Mouse (Mus musculus): ENCODE data around the gene Aldh1a2. TPM values are rescaled to one million over a fixed set of nuclear protein-coding genes. Genes with fewer than 3 reads are reported as not detected.

Aldh1a2 gene
- polyA plus RNA-seq, 1 experiment from 2014 or later, result 26.7 TPM

GRCm38 (mm10) chr9:71321871-71322270 lies 106.3 kb downstream of the Aldh1a2 start:
- H3K9ac ChIP-seq (ENCODE audit: low read length), result no peak overlapping the region
- H3K27me3 ChIP-seq (ENCODE audit: control insufficient read depth, insufficient read depth, low read length), result peaks cover 3% of the 10 kb centered on the region; the same call in 1 of the 2 replicates
- no peak for ATAC-seq (replicated peaks; ENCODE audit: extremely low read depth, insufficient read depth, low FRiP score)
- H3K4me1 ChIP-seq (ENCODE audit: control insufficient read depth, insufficient read depth, low read length), result peaks cover 22% of the 10 kb centered on the region
- WGBS, result 48% methylated on average over 5 of the region's 6 CpGs
- no peak overlapping the region for H3K4me2 ChIP-seq (ENCODE audit: low read depth, low read length)
- H3K4me3 ChIP-seq (ENCODE audit: low read length), result no peak overlapping the region
- H3K27ac ChIP-seq (ENCODE audit: low read length), result 0 out of 2 replicates have a peak overlapping the region, but pooled peaks have one; percentile 0
- H3K36me3 ChIP-seq (ENCODE audit: control insufficient read depth, insufficient read depth), result no peaks in the 10 kb centered on the region
- no peaks in the 10 kb centered on the region for H3K9me3 ChIP-seq (replicated peaks; ENCODE audit: control insufficient read depth, low read length)

- H3K27me3 ChIP-seq (ENCODE audit: control insufficient read depth, insufficient read depth, low read length), result peaks cover 3% of the 10 kb centered on the region; the same call in 1 of the 2 replicates
- no peak overlapping the region for H3K27ac ChIP-seq (ENCODE audit: low read length)
- H3K4me3 ChIP-seq (ENCODE audit: low read length), result no peak overlapping the region
- H3K36me3 ChIP-seq (ENCODE audit: control insufficient read depth, insufficient read depth), result no peaks in the 10 kb centered on the region
- no peaks in the 10 kb centered on the region for H3K9me3 ChIP-seq (replicated peaks; ENCODE audit: control insufficient read depth, low read length)
- peaks cover 14% of the 10 kb centered on the region for H3K4me1 ChIP-seq (ENCODE audit: control insufficient read depth, insufficient read depth, low read length)
- ATAC-seq (replicated peaks; ENCODE audit: extremely low read depth, insufficient read depth, low FRiP score), result no peak
- H3K9ac ChIP-seq (ENCODE audit: low read length), result no peak overlapping the region
- WGBS, result 71% methylated on average over 1 of the region's 1 CpGs
- H3K4me2 ChIP-seq (ENCODE audit: low read depth, low read length), result no peak overlapping the region
Observed at GRCm38 (mm10) chr9:71323303-71323952, 107.8 kb downstream of the Aldh1a2 start.

GRCm38 (mm10) chr9:71324060-71324459 lies 108.5 kb downstream of the Aldh1a2 start:
- H3K4me3 ChIP-seq (ENCODE audit: low read length), result no peak overlapping the region
- no peak overlapping the region for H3K9ac ChIP-seq (ENCODE audit: low read length)
- H3K9me3 ChIP-seq (replicated peaks; ENCODE audit: control insufficient read depth, low read length), result no peaks in the 10 kb centered on the region
- H3K27me3 ChIP-seq (ENCODE audit: control insufficient read depth, insufficient read depth, low read length), result peaks cover 3% of the 10 kb centered on the region; the same call in 1 of the 2 replicates
- no peak overlapping the region for H3K27ac ChIP-seq (ENCODE audit: low read length)
- peaks cover 14% of the 10 kb centered on the region for H3K4me1 ChIP-seq (ENCODE audit: control insufficient read depth, insufficient read depth, low read length)
- H3K36me3 ChIP-seq (ENCODE audit: control insufficient read depth, insufficient read depth), result no peaks in the 10 kb centered on the region
- 35% methylated on average over 5 of the region's 5 CpGs for WGBS
- H3K4me2 ChIP-seq (ENCODE audit: low read depth, low read length), result no peak overlapping the region
- no peak; the same call in 1 of the 2 replicates for ATAC-seq (replicated peaks; ENCODE audit: extremely low read depth, insufficient read depth, low FRiP score)

- no peak overlapping the region for H3K4me2 ChIP-seq (ENCODE audit: low read depth, low read length)
- peaks cover 11% of the 10 kb centered on the region for H3K4me1 ChIP-seq (ENCODE audit: control insufficient read depth, insufficient read depth, low read length)
- no peaks in the 10 kb centered on the region for H3K9me3 ChIP-seq (replicated peaks; ENCODE audit: control insufficient read depth, low read length)
- no peaks in the 10 kb centered on the region for H3K36me3 ChIP-seq (ENCODE audit: control insufficient read depth, insufficient read depth)
- no peak overlapping the region for H3K4me3 ChIP-seq (ENCODE audit: low read length)
- no peak overlapping the region for H3K9ac ChIP-seq (ENCODE audit: low read length)
- peaks cover 3% of the 10 kb centered on the region; the same call in 1 of the 2 replicates for H3K27me3 ChIP-seq (ENCODE audit: control insufficient read depth, insufficient read depth, low read length)
- no peak overlapping the region for H3K27ac ChIP-seq (ENCODE audit: low read length)
- 70% methylated on average over 4 of the region's 4 CpGs for WGBS
- no peak for ATAC-seq (replicated peaks; ENCODE audit: extremely low read depth, insufficient read depth, low FRiP score)
Observed at GRCm38 (mm10) chr9:71326261-71326660, 110.7 kb downstream of the Aldh1a2 start.

- H3K36me3 ChIP-seq (ENCODE audit: control insufficient read depth, insufficient read depth), result no peaks in the 10 kb centered on the region
Observed at GRCm38 (mm10) chr9:71331661-71332060, 116.1 kb downstream of the Aldh1a2 start.

GRCm38 (mm10) chr9:71336674-71337073 lies 121.1 kb downstream of the Aldh1a2 start:
- Histone ChIP-seq H3K4me3 (ENCODE audit: low read length) (no peak overlapping the region), H3K4me2 (ENCODE audit: low read depth, low read length) (no peak overlapping the region), H3K27me3 (ENCODE audit: control insufficient read depth, insufficient read depth, low read length) (peaks cover 4% of the 10 kb centered on the region; the same call in 1 of the 2 replicates), H3K27ac (ENCODE audit: low read length) (no peak overlapping the region), H3K36me3 (ENCODE audit: control insufficient read depth, insufficient read depth) (no peaks in the 10 kb centered on the region), H3K9me3 (replicated peaks; ENCODE audit: control insufficient read depth, low read length) (no peaks in the 10 kb centered on the region), H3K4me1 (ENCODE audit: control insufficient read depth, insufficient read depth, low read length) (no peaks in the 10 kb centered on the region; the same call in 1 of the 2 replicates), H3K9ac (ENCODE audit: low read length) (no peak overlapping the region)
- 43% methylated on average over 4 of the region's 4 CpGs for WGBS
- no peak for ATAC-seq (replicated peaks; ENCODE audit: extremely low read depth, insufficient read depth, low FRiP score)

More at GRCm38 (mm10) chr9:71331661-71332060, 116.1 kb downstream of the Aldh1a2 start:
- no peak for ATAC-seq (replicated peaks; ENCODE audit: extremely low read depth, insufficient read depth, low FRiP score)
- Histone ChIP-seq H3K9me3 (replicated peaks; ENCODE audit: control insufficient read depth, low read length) (no peaks in the 10 kb centered on the region), H3K27ac (ENCODE audit: low read length) (no peak overlapping the region), H3K4me1 (ENCODE audit: control insufficient read depth, insufficient read depth, low read length) (no peaks in the 10 kb centered on the region), H3K27me3 (ENCODE audit: control insufficient read depth, insufficient read depth, low read length) (peaks cover 4% of the 10 kb centered on the region; the same call in 1 of the 2 replicates), H3K4me2 (ENCODE audit: low read depth, low read length) (no peak overlapping the region), H3K4me3 (ENCODE audit: low read length) (no peak overlapping the region), H3K9ac (ENCODE audit: low read length) (no peak overlapping the region)
- WGBS, result 71% methylated on average over 3 of the region's 3 CpGs

- ATAC-seq (replicated peaks; ENCODE audit: extremely low read depth, insufficient read depth, low FRiP score), result no peak
- H3K4me1 ChIP-seq (ENCODE audit: control insufficient read depth, insufficient read depth, low read length), result no peaks in the 10 kb centered on the region; the same call in 1 of the 2 replicates
- peaks cover 4% of the 10 kb centered on the region; the same call in 1 of the 2 replicates for H3K27me3 ChIP-seq (ENCODE audit: control insufficient read depth, insufficient read depth, low read length)
- WGBS, result 78% methylated on average over 3 of the region's 3 CpGs
- no peak overlapping the region for H3K4me3 ChIP-seq (ENCODE audit: low read length)
- no peak overlapping the region for H3K4me2 ChIP-seq (ENCODE audit: low read depth, low read length)
- no peak overlapping the region for H3K27ac ChIP-seq (ENCODE audit: low read length)
- H3K36me3 ChIP-seq (ENCODE audit: control insufficient read depth, insufficient read depth), result no peaks in the 10 kb centered on the region
- H3K9me3 ChIP-seq (replicated peaks; ENCODE audit: control insufficient read depth, low read length), result no peaks in the 10 kb centered on the region
- no peak overlapping the region for H3K9ac ChIP-seq (ENCODE audit: low read length)
Observed at GRCm38 (mm10) chr9:71337425-71337824, 121.8 kb downstream of the Aldh1a2 start.

- no peaks in the 10 kb centered on the region; the same call in 1 of the 2 replicates for H3K4me1 ChIP-seq (ENCODE audit: control insufficient read depth, insufficient read depth, low read length)
- H3K9ac ChIP-seq (ENCODE audit: low read length), result no peak overlapping the region
- no peak overlapping the region for H3K27ac ChIP-seq (ENCODE audit: low read length)
- 38% methylated on average over 5 of the region's 5 CpGs for WGBS
- H3K4me2 ChIP-seq (ENCODE audit: low read depth, low read length), result no peak overlapping the region
- no peaks in the 10 kb centered on the region for H3K27me3 ChIP-seq (ENCODE audit: control insufficient read depth, insufficient read depth, low read length)
- no peaks in the 10 kb centered on the region for H3K36me3 ChIP-seq (ENCODE audit: control insufficient read depth, insufficient read depth)
- H3K4me3 ChIP-seq (ENCODE audit: low read length), result no peak overlapping the region
- ATAC-seq (replicated peaks; ENCODE audit: extremely low read depth, insufficient read depth, low FRiP score), result no peak
- no peaks in the 10 kb centered on the region for H3K9me3 ChIP-seq (replicated peaks; ENCODE audit: control insufficient read depth, low read length)
Observed at GRCm38 (mm10) chr9:71340116-71340515, 124.5 kb downstream of the Aldh1a2 start.

Measured in heart, embryonic 16.5 days (tissue).